Mouse (Mus musculus): ENCODE data around the gene Prr13. TPM values are rescaled to one million over a fixed set of nuclear protein-coding genes. Genes with fewer than 3 reads are reported as not detected.
A peak's percentile ranks its signal among the peaks of the same experiment; 100 is the strongest.

Gene Prr13
- polyA plus RNA-seq, 1 experiment from 2014 or later, result 167 TPM

GRCm38 (mm10) chr15:102459847-102460246, 1.0 kb downstream of the Prr13 start:
- ChIA-PET CTCF (interaction anchor here (1.7 kb wide), 1 partner anchor 10 kb away, joined by 4 read pairs; the partner anchor contains the start of gene Pcbp2), POLR2A (interaction anchor here (1.6 kb wide), 1 partner anchor 10 kb away, joined by 7 read pairs; the partner anchor contains the start of gene Pcbp2)
- TF ChIP-seq CTCF (IDR thresholded peaks at IDR 0.05), result no peak
- DNase-seq (ENCODE audit: low read depth, low spot score) (no peak), ATAC-seq (no peak)
- no peaks in the 10 kb centered on the region for H3K27me3 ChIP-seq
- in situ Hi-C loops (cut with MboI; ENCODE audit: low pct_unique_long_range_greater_than_20kb), result no loop called here

DNA sequence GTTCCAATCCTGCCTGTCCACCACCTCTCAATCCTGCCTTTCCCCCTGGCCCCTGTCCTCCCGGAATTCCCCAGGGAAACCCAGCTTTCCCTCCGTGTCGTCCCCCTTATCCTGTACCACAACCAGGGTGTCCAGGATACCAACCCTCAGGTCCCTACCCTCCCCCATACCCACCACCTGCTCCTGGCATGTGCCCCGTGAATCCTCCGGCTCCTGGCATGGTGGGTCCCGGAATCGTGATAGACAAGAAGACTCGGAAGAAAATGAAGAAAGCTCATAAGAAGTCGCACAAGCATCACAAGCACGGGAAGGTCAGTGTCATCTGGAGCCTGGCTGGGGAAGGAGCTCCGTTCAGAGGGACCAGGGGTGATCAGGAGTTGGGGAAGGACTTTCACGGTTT, 1.6 kb downstream of the Prr13 start:
- no peak for TF ChIP-seq CTCF (IDR thresholded peaks at IDR 0.05)
- no peaks in the 10 kb centered on the region for H3K27me3 ChIP-seq
- DNase-seq (ENCODE audit: low read depth, low spot score) (no peak), ATAC-seq (no peak)
- in situ Hi-C loops (cut with MboI; ENCODE audit: low pct_unique_long_range_greater_than_20kb), result no loop called here
- CTCF ChIA-PET, result interaction anchor here (1.7 kb wide), 1 partner anchor 9 kb away, joined by 4 read pairs; the partner anchor contains the start of gene Pcbp2
- POLR2A ChIA-PET, result interaction anchor here (0.6 to 1.6 kb wide), 2 partner anchors 10 to 65 kb away, joined by 4 to 7 read pairs; partner anchors contain the start of gene Pcbp2

DNA sequence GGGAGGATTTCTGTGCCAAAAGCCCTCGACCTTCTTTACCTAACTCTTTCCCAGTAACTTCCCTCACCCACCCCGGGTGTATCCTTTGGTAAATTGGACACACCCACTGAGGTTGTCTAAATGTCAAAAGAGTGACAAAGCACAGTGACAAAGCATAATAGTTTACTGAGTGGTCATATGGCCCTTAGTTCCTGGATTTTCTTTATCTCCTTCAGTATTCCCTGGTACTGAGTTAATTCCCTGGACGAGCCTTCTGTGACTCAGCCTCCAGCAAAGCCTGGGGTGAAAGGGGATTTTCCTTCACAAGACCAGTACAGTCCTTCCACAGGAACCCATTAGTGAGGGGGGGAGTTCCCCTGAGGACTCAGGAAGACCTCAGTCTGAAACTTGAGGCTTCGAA, 2.1 kb downstream of the Prr13 start:
- no peak for ATAC-seq
- ChIA-PET CTCF (no interaction called here), POLR2A (interaction anchor here (0.6 kb wide), 1 partner anchor 65 kb away, joined by 4 read pairs; no protein-coding TSS in a partner anchor)
- in situ Hi-C loops (cut with MboI; ENCODE audit: low pct_unique_long_range_greater_than_20kb), result no loop called here
- no peaks in the 10 kb centered on the region for H3K27me3 ChIP-seq
- no peak for DNase-seq (ENCODE audit: low read depth, low spot score)
- TF ChIP-seq CTCF (IDR thresholded peaks at IDR 0.05), result no peak

GRCm38 (mm10) chr15:102461430-102462075, 2.7 kb downstream of the Prr13 start:
- in situ Hi-C loops (cut with MboI; ENCODE audit: low pct_unique_long_range_greater_than_20kb), result no loop called here
- CTCF ChIA-PET, result no interaction called here
- POLR2A ChIA-PET, result interaction anchor here (1.0 kb wide), 1 partner anchor 57 kb away, joined by 3 read pairs; no protein-coding TSS in a partner anchor

DNA sequence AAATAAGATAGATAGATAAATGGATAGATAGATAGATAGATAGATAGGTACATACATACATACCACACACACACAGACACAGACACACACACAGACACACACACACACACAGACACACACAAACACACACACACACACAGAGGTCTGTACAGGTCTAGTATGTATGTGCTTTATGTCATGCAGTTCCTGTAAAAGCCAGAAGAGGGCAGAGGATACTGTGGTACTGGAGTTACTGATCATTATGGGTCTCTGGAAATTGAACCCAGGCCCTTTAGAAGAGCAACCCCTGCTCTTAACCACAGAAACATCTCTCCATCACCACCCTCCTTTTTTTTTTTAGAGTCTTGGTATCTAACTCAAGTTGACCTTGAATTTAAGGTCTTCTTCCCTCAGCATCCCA, 4.8 kb downstream of the Prr13 start:
- DNase-seq (ENCODE audit: low read depth, low spot score) (no peak), ATAC-seq (no peak)
- no peaks in the 10 kb centered on the region for H3K27me3 ChIP-seq
- ChIA-PET CTCF (interaction anchor here (3.3 kb wide), 1 partner anchor 61 kb away, joined by 12 read pairs; the partner anchor contains the start of gene Npff), POLR2A (no interaction called here)
- in situ Hi-C loops (cut with MboI; ENCODE audit: low pct_unique_long_range_greater_than_20kb), result no loop called here
- TF ChIP-seq CTCF (IDR thresholded peaks at IDR 0.05), result peak; percentile 35

More at GRCm38 (mm10) chr15:102461430-102462075, 2.7 kb downstream of the Prr13 start:
- H3K27me3 ChIP-seq, result no peaks in the 10 kb centered on the region
- ATAC-seq, result no peak
- TF ChIP-seq CTCF (IDR thresholded peaks at IDR 0.05), result no peak
- no peak for DNase-seq (ENCODE audit: low read depth, low spot score)

GRCm38 (mm10) chr15:102468675-102469370, 10.0 kb downstream of the Prr13 start:
- DNase-seq (ENCODE audit: low read depth, low spot score) (no peak), ATAC-seq (no peak)
- in situ Hi-C loops (cut with MboI; ENCODE audit: low pct_unique_long_range_greater_than_20kb), result no loop called here
- CTCF ChIA-PET, result interaction anchor here (2.2 kb wide), 1 partner anchor 9 kb away, joined by 4 read pairs; the partner anchor contains the start of gene Prr13
- TF ChIP-seq CTCF (IDR thresholded peaks at IDR 0.05), result peak; percentile 43
- no peaks in the 10 kb centered on the region for H3K27me3 ChIP-seq
- POLR2A ChIA-PET, result interaction anchor here (0.6 kb wide), 1 partner anchor 17 kb away, joined by 4 read pairs; no protein-coding TSS in a partner anchor

DNA sequence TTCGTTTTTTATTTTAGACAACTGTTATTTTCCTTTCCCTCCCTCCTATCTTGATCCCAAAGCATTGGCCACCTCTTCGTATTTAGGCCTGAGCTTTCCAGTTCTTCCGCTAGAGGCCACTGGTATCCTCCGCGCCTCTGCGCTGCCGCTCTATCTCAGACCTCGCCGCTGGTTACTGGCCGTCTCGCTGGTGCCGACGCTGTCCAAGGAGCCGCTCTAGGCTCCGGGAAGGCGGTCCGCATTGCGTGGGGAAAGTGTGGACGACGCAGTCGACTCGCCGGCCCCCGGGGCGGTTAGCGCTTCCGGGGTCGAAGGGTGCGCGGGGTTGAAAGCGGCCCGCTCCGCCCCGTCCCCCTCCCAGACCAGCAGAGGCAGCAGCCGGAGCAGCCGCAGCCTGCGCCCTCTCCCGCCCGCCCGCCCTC, 11.4 kb downstream of the Prr13 start, which contains the start of gene Pcbp2:
Gene Pcbp2, plus strand, starts transcription at position 357 of the 422 bp plus-strand sequence.
- ChIA-PET POLR2A (interaction anchor here (1.2 kb wide), 1 partner anchor 10 kb away, joined by 7 read pairs; no protein-coding TSS in a partner anchor), CTCF (interaction anchor here (1.1 to 2.2 kb wide), 3 partner anchors 11 to 55 kb away, joined by 3 to 9 read pairs (median 4); partner anchors contain the start of genes Npff and Prr13)
- DNase-seq (ENCODE audit: low read depth, low spot score) (peak; percentile 85), ATAC-seq (peak; percentile 89)
- TF ChIP-seq CTCF (IDR thresholded peaks at IDR 0.05), result peak; percentile 99
- in situ Hi-C loops (cut with MboI; ENCODE audit: low pct_unique_long_range_greater_than_20kb), result no loop called here
- no peaks in the 10 kb centered on the region for H3K27me3 ChIP-seq

GRCm38 (mm10) chr15:102470605-102471294, 11.9 kb downstream of the Prr13 start:
- CTCF ChIA-PET, result interaction anchor here (1.1 to 2.2 kb wide), 4 partner anchors 9 to 54 kb away, joined by 3 to 9 read pairs (median 4); partner anchors contain the start of genes Npff and Prr13
- POLR2A ChIA-PET, result interaction anchor here (0.6 to 1.2 kb wide), 5 partner anchors 11 to 383 kb away, joined by 3 to 7 read pairs (median 4); no protein-coding TSS in a partner anchor
- in situ Hi-C loops (cut with MboI; ENCODE audit: low pct_unique_long_range_greater_than_20kb), result no loop called here

DNA sequence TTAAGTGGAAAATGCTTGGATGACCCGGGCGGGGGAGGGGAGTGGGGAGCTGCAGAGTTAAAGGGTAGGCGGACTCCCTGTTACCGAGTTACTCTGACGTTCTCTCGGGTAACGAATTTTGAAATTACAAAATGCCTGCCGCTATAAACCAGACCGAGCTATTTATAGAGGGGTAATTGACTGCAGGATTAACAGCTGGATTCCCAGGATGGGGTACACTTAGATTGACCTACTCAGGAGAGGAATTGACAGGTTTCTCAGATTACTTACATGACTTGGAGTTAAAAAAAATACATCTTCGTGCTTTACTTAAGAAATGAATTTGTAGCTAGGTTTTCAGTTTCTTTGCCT, 12.4 kb downstream of the Prr13 start:
- ChIA-PET CTCF (interaction anchor here (1.3 to 2.1 kb wide), 2 partner anchors 8 to 54 kb away, joined by 3 to 9 read pairs; partner anchors contain the start of gene Npff), POLR2A (interaction anchor here (0.6 to 1.2 kb wide), 5 partner anchors 43 to 383 kb away, joined by 3 to 5 read pairs (median 3); no protein-coding TSS in a partner anchor)
- TF ChIP-seq CTCF (IDR thresholded peaks at IDR 0.05), result no peak
- in situ Hi-C loops (cut with MboI; ENCODE audit: low pct_unique_long_range_greater_than_20kb), result no loop called here
- no peaks in the 10 kb centered on the region for H3K27me3 ChIP-seq
- DNase-seq (ENCODE audit: low read depth, low spot score) (no peak), ATAC-seq (peak; percentile 17)

More at GRCm38 (mm10) chr15:102470605-102471294, 11.9 kb downstream of the Prr13 start:
- ATAC-seq, result peak; percentile 45
- peak; percentile 33 for DNase-seq (ENCODE audit: low read depth, low spot score)
- no peaks in the 10 kb centered on the region for H3K27me3 ChIP-seq
- TF ChIP-seq CTCF (IDR thresholded peaks at IDR 0.05), result peak; percentile 84
